Mouse (Mus musculus) 3134 (cell line): Measurements from ENCODE around the gene Olfr486.
"Not testable (repeated sequence)": the region's sequence is repeated elsewhere in the genome, so short reads cannot be mapped to it uniquely, and the experiment has no call there.

ENCODE experiments used
- DNase-seq: peaks from one replicate; pipeline ENCODE4 v3.0.0-alpha.2; 2011; ENCODE audit warnings: low spot score; ENCODE audit not compliant: insufficient read length; ENCODE audit errors: extremely low read depth

The Olfr486 gene

GRCm38 (mm10) chr7:108172642-108173041 is at the start of gene Olfr486:
Gene Olfr486, minus strand, starts transcription at chr7:108172742.
- not testable (repeated sequence) for DNase-seq

GRCm38 (mm10) chr7:108214536-108214935 is 42.0 kb upstream of the Olfr486 start, which contains the start of gene Olfr487:
Gene Olfr487, minus strand, starts transcription at chr7:108214636.
- not testable (repeated sequence) for DNase-seq

- DNase-seq = no peak
These were observed 24.4 kb upstream of the Olfr486 start for GRCm38 (mm10) chr7:108196938-108197337.

- DNase-seq = not testable (repeated sequence)
These were observed 23.8 kb upstream of the Olfr486 start for GRCm38 (mm10) chr7:108196337-108196736.

- DNase-seq = not testable (repeated sequence)
These were observed 20.2 kb upstream of the Olfr486 start for GRCm38 (mm10) chr7:108192714-108193113.

GRCm38 (mm10) chr7:108191196-108191595 is 18.7 kb upstream of the Olfr486 start:
- DNase-seq = not testable (repeated sequence)

- not testable (repeated sequence) for DNase-seq
These were observed 12.7 kb upstream of the Olfr486 start for GRCm38 (mm10) chr7:108185237-108185636.

GRCm38 (mm10) chr7:108184401-108184800 is 11.9 kb upstream of the Olfr486 start:
- DNase-seq = not testable (repeated sequence)

GRCm38 (mm10) chr7:108159771-108160170 is 12.8 kb downstream of the Olfr486 start, which contains the start of gene Olfr485:
Gene Olfr485, minus strand, starts transcription at chr7:108159871.
- DNase-seq = no peak

- no peak for DNase-seq
These were observed 45.2 kb downstream of the Olfr486 start, which contains the start of gene Olfr484 for GRCm38 (mm10) chr7:108127349-108127748. Gene Olfr484, minus strand, starts transcription at chr7:108127449.
